Mouse (Mus musculus) MN1 (cell line): ENCODE results near the gene Abcd3.

Experiments used
- DNase-seq: peaks from one replicate; pipeline ENCODE4 v3.0.0-alpha.2; 2016; ENCODE audit warnings: low spot score

Gene Abcd3

GRCm38 (mm10) chr3:121710894-121711531, 104.1 kb downstream of the Abcd3 start:
- no peak for DNase-seq
